In the genomic region with DNA sequence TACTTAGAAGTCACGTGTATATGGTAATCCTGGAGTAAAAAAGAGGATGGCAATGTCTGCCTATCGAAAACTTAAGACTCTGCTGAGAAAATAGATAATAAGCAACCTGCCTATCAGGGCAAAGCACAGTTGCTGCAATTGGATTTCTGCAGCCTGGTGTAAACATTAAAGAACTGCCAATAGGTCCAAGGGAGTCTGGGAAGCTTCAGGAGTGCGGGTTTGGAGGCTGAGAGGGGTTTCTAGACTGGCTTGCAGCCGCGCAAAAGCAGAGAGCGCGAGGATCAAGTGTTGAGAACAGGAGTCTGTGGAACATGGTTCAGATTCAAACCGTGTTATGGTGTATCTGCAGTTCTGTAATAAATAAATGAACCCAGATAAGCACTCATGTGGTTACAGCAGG, we compare ENCODE assay signal across 9 mouse cellular contexts. TPM values are rescaled to one million over a fixed set of nuclear protein-coding genes. Genes with fewer than 3 reads are reported as not detected.
DNase-seq lines count a peak whose midpoint lies in the region; ATAC-seq and TF ChIP-seq lines count a peak whose summit lies in the region.
"Had no signal": no experiment of that assay in that cellular context is flagged by ENCODE, and none has a peak within 500 bp of the region (broad histone marks: within the 10 kb centered on the region; RNA-seq: fewer than 3 reads in every experiment).

No protein-coding gene starts in this region.

- WGBS in heart, embryonic 12.5 days = 10% methylated on average over 8 of the region's 8 CpGs
- 5% methylated on average over 8 of the region's 8 CpGs for WGBS in forebrain, embryonic 14.5 days
- WGBS in liver, embryonic 14.5 days (ENCODE audit: insufficient replicate concordance) = 19% methylated on average over 8 of the region's 8 CpGs

- no peak for TF ChIP-seq CTCF in liver, embryonic 14.5 days (IDR thresholded peaks at IDR 0.05; ENCODE audit: low read depth)

- peak overlapping the region; percentile 97 for H3K9ac ChIP-seq in heart, embryonic 12.5 days
- H3K9ac ChIP-seq in forebrain, embryonic 14.5 days (ENCODE audit: low read length) = peak overlapping the region; percentile 18; the same call in 1 of the 2 replicates
- no peak overlapping the region for H3K9ac ChIP-seq in liver, embryonic 14.5 days (replicated peaks)

- H3K9me3 ChIP-seq in heart, embryonic 12.5 days (replicated peaks) = no peaks in the 10 kb centered on the region
- no peaks in the 10 kb centered on the region for H3K9me3 ChIP-seq in forebrain, embryonic 14.5 days (replicated peaks; ENCODE audit: control insufficient read depth, low read length)
- H3K9me3 ChIP-seq in liver, embryonic 14.5 days (ENCODE audit: control insufficient read depth, low read length) = no peaks in the 10 kb centered on the region
- H3K9me3 ChIP-seq: G1E had no signal

- peak overlapping the region; percentile 95 for H3K27ac ChIP-seq in heart, embryonic 12.5 days (ENCODE audit: poor library complexity, severe bottlenecking)
- H3K27ac ChIP-seq in forebrain, embryonic 14.5 days (ENCODE audit: low read depth, low read length) = no peak overlapping the region
- no peak overlapping the region for H3K27ac ChIP-seq in liver, embryonic 14.5 days

- peak; percentile 2; the same call in 1 of the 2 replicates for ATAC-seq in heart, embryonic 12.5 days (ENCODE audit: insufficient number of reproducible peaks, low FRiP score)
- peak; percentile 7 for ATAC-seq in CD4-positive, CD25-positive, alpha-beta regulatory T cell, adult 4 months
- peak; percentile 40 for ATAC-seq in forebrain, embryonic 14.5 days
- no peak for ATAC-seq in liver, embryonic 14.5 days (ENCODE audit: insufficient read depth)
- ATAC-seq in granulocyte monocyte progenitor cell, adult 5-6 weeks (replicated peaks; ENCODE audit: poor library complexity, severe bottlenecking) = no peak

- peak overlapping the region; percentile 98 for H3K4me3 ChIP-seq in heart, embryonic 12.5 days
- H3K4me3 ChIP-seq in forebrain, embryonic 14.5 days (ENCODE audit: low read depth, low read length) = peak overlapping the region; percentile 64
- peak overlapping the region; percentile 59 to 62 for H3K4me3 ChIP-seq in liver, embryonic 14.5 days (ENCODE audit: insufficient read depth in 1 of 2, low read depth in 2 of 2, low read length in 2 of 2)

- DNase-seq in heart, postnatal 4 days = no peak
- no peak for DNase-seq in forebrain, embryonic 14.5 days (ENCODE audit: low spot score)
- no peak for DNase-seq in liver, embryonic 14.5 days (ENCODE audit: low read depth in 3 of 3, low spot score in 3 of 3)
- no peak for DNase-seq in urinary bladder, postnatal 4 days (ENCODE audit: low spot score in 2 of 2)
- DNase-seq in frontal cortex, adult 2 months (ENCODE audit: extremely low spot score in 1 of 2, low spot score in 1 of 2) = no peak

- H3K36me3 ChIP-seq in heart, embryonic 12.5 days = 0 out of 2 replicates have a peak, but pooled peaks cover 7% of the 10 kb centered on the region
- H3K36me3 ChIP-seq in forebrain, embryonic 14.5 days (ENCODE audit: control insufficient read depth, insufficient read depth, low read length) = no peaks in the 10 kb centered on the region
- no peaks in the 10 kb centered on the region for H3K36me3 ChIP-seq in liver, embryonic 14.5 days (replicated peaks; ENCODE audit: control insufficient read depth, insufficient read depth, low read depth)
- H3K36me3 ChIP-seq: G1E had no signal

- no peaks in the 10 kb centered on the region for H3K4me1 ChIP-seq in heart, embryonic 12.5 days (replicated peaks)
- peaks cover 2% of the 10 kb centered on the region; the same call in 1 of the 2 replicates for H3K4me1 ChIP-seq in forebrain, embryonic 14.5 days (ENCODE audit: control insufficient read depth, insufficient read depth, low read length)
- no peaks in the 10 kb centered on the region for H3K4me1 ChIP-seq in liver, embryonic 14.5 days (replicated peaks; ENCODE audit: control insufficient read depth in 2 of 2, insufficient read depth in 2 of 2, low read length in 1 of 2)

- H3K27me3 ChIP-seq in heart, embryonic 12.5 days (replicated peaks) = no peaks in the 10 kb centered on the region
- H3K27me3 ChIP-seq in forebrain, embryonic 14.5 days (replicated peaks; ENCODE audit: control insufficient read depth, insufficient read depth, low read length) = no peaks in the 10 kb centered on the region
- peaks cover 7% of the 10 kb centered on the region for H3K27me3 ChIP-seq in liver, embryonic 14.5 days (ENCODE audit: control insufficient read depth, insufficient read depth, low read length)

- peak overlapping the region; percentile 86 for H3K4me2 ChIP-seq in heart, embryonic 12.5 days
- peak overlapping the region; percentile 97 for H3K4me2 ChIP-seq in forebrain, embryonic 14.5 days (ENCODE audit: low read length)
- H3K4me2 ChIP-seq in liver, embryonic 14.5 days (ENCODE audit: low read depth) = peak overlapping the region; percentile 60

- no peak for TF ChIP-seq EP300 in liver, embryonic 14.5 days (IDR thresholded peaks at IDR 0.05; ENCODE audit: low read depth)

RNA-seq across cellular contexts. Expression of gene Kdelc2, which starts 1.0 kb away (rescaled TPM):
- polyA plus RNA-seq in heart, embryonic 12.5 days (2016; fragmentation: Nextera tagmentation; extraction: Ambion mirVana) = 24.2 and 27.1 TPM in 2 replicates
- total RNA-seq in heart, postnatal 4 days (2021) = 10 to 100 TPM; 15.7 to 16.1 TPM
- polyA plus RNA-seq in CD4-positive, CD25-positive, alpha-beta regulatory T cell, adult 4 months (2017; shearing (Covaris generic)) = 1 to 10 TPM in 1 of 2 experiments, under 1 TPM in 1; 0.80 to 1.5 TPM
- 3.3 and 5.1 TPM in 2 replicates for polyA plus RNA-seq in forebrain, embryonic 14.5 days (2014; fragmentation: Nextera tagmentation; extraction: Ambion mirVana)
- 0.96 and 1.5 TPM in 2 replicates for polyA plus RNA-seq in liver, embryonic 14.5 days (2012; rRNA removed)
- polyA plus RNA-seq in liver, embryonic 14.5 days (2014; fragmentation: Nextera tagmentation; extraction: Ambion mirVana) = 2.3 and 3.0 TPM in 2 replicates
- total RNA-seq in granulocyte monocyte progenitor cell, adult 5-6 weeks (2014; fragmentation: Nextera tagmentation) = 7.3 and 14.1 TPM in 2 replicates
- 11.4 and 12.2 TPM in 2 replicates for total RNA-seq in granulocyte monocyte progenitor cell, adult 5-6 weeks (2017)
- 4.4 and 4.9 TPM in 2 replicates for polyA plus RNA-seq in frontal cortex, adult 2 months (2012; rRNA removed)
- polyA plus RNA-seq: G1E had no signal

RNA-seq across cellular contexts. Expression of gene 4930550C14Rik, which starts 17.3 kb away (rescaled TPM):
- 0.23 and 1.0 TPM in 2 replicates for polyA plus RNA-seq in heart, embryonic 12.5 days (2016; fragmentation: Nextera tagmentation; extraction: Ambion mirVana)
- total RNA-seq in heart, postnatal 4 days (2021) = under 1 TPM in 1 of 2 experiments, not detected in 1; 0.52 TPM
- polyA plus RNA-seq in CD4-positive, CD25-positive, alpha-beta regulatory T cell, adult 4 months (2017; shearing (Covaris generic)) = under 1 TPM; 0.54 to 0.98 TPM
- 0.17 and 0.57 TPM in 2 replicates for polyA plus RNA-seq in forebrain, embryonic 14.5 days (2014; fragmentation: Nextera tagmentation; extraction: Ambion mirVana)
- 0.12 and 0.64 TPM in 2 replicates for polyA plus RNA-seq in liver, embryonic 14.5 days (2012; rRNA removed)
- polyA plus RNA-seq in liver, embryonic 14.5 days (2014; fragmentation: Nextera tagmentation; extraction: Ambion mirVana) = 0.86 and 2.4 TPM in 2 replicates
- not detected in 2 replicates for total RNA-seq in granulocyte monocyte progenitor cell, adult 5-6 weeks (2014; fragmentation: Nextera tagmentation)
- total RNA-seq in granulocyte monocyte progenitor cell, adult 5-6 weeks (2017) = 0.22 TPM in 1 of 2 replicates, not detected in the other
- 0.66 and 1.1 TPM in 2 replicates for polyA plus RNA-seq in frontal cortex, adult 2 months (2012; rRNA removed)
- total RNA-seq: G1E had no signal
- polyA plus RNA-seq: G1E had no signal

Comparison
In these comparisons a context has a peak if more than half of its experiments do, and no peak if none do; other contexts are left out.
1. ATAC-seq: peak in heart, embryonic 12.5 days (single experiment), CD4-positive, CD25-positive, alpha-beta regulatory T cell, adult 4 months (single experiment) and forebrain, embryonic 14.5 days (single experiment); none in liver, embryonic 14.5 days (single experiment) and granulocyte monocyte progenitor cell, adult 5-6 weeks (single experiment).
2. Peak in every context shown above with its lines, with median percentiles within 50 percentile points of each other: H3K4me2 ChIP-seq and H3K4me3 ChIP-seq.